Mouse (Mus musculus) heart, postnatal 0 days (tissue): ENCODE results near the gene Rfc4.

ENCODE experiments used
- CTCF ChIP-seq: IDR thresholded peaks from 2 replicates; pipeline ENCODE4 v1.5.1; 2016; ENCODE audit warnings: antibody characterized with exemption, control low read depth, low read depth
- EP300 ChIP-seq: IDR thresholded peaks from 2 replicates; pipeline ENCODE4 v1.6.1; 2016; ENCODE audit warnings: antibody characterized with exemption, low read depth

DNA sequence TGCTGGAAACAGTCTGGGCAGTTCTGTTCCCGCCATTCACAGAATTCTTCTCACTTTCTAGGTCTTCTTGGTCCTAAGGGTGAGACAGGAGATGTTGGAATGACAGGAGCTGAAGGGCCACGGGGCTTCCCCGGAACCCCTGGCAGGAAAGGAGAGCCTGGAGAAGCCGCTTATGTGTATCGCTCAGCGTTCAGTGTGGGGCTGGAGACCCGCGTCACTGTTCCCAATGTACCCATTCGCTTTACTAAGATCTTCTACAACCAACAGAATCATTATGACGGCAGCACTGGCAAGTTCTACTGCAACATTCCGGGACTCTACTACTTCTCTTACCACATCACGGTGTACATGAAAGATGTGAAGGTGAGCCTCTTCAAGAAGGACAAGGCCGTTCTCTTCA is 29.5 kb upstream of the Rfc4 start:
- no peak for TF ChIP-seq CTCF
- no peak for TF ChIP-seq EP300
